Mouse (Mus musculus) lung, embryonic 16.5 days (tissue): ENCODE results near the gene Tmpo. TPM values are rescaled to one million over a fixed set of nuclear protein-coding genes. Genes with fewer than 3 reads are reported as not detected.

ENCODE experiments used
- ATAC-seq: fragments of 200-750 bp; cut with Nextera tagmentation; 2 replicates; pipeline ENCODE4 v1.8.0; 2017; ENCODE audit warnings: low read depth, mild to moderate bottlenecking, moderate library complexity
- H3K27ac ChIP-seq: fragments of 300-500 bp; sonication (generic); 2 replicates; pipeline ENCODE4 v1.5.1; 2014; ENCODE audit warnings: mild to moderate bottlenecking, control low read depth, low read length
- H3K27me3 ChIP-seq: fragments of 300-500 bp; sonication (generic); 2 replicates; pipeline ENCODE4 v1.6.1; 2014; ENCODE audit warnings: low read depth, low read length, mixed read lengths; ENCODE audit not compliant: control insufficient read depth, insufficient read depth
- H3K36me3 ChIP-seq: fragments of 300-500 bp; sonication (generic); 2 replicates; pipeline ENCODE4 v1.6.1; 2014; ENCODE audit warnings: low read length; ENCODE audit not compliant: control insufficient read depth, insufficient read depth
- H3K4me1 ChIP-seq: fragments of 300-500 bp; sonication (generic); replicated peaks from 2 replicates; pipeline ENCODE4 v1.6.1; 2014; ENCODE audit warnings: low read length, mixed read lengths; ENCODE audit not compliant: control insufficient read depth, insufficient read depth
- H3K4me2 ChIP-seq: fragments of 300-500 bp; sonication (generic); 2 replicates; pipeline ENCODE4 v1.6.1; 2014; ENCODE audit warnings: low read depth, low read length, control low read depth
- H3K4me3 ChIP-seq: fragments of 300-500 bp; sonication (generic); 2 replicates; pipeline ENCODE4 v1.5.1; 2014; ENCODE audit warnings: mild to moderate bottlenecking, low read length, control low read depth
- H3K9ac ChIP-seq: fragments of 300-500 bp; sonication (generic); 2 replicates; pipeline ENCODE4 v1.6.1; 2014; ENCODE audit warnings: low read length, control low read depth
- H3K9me3 ChIP-seq: fragments of 300-500 bp; sonication (generic); 2 replicates; pipeline ENCODE4 v1.6.1; 2016; ENCODE audit warnings: low read length; ENCODE audit not compliant: control insufficient read depth
- WGBS: fragments of 180-500 bp; shearing (Covaris S2); extraction: QIAGEN DNeasy Blood & Tissue Kit; methylation state at CpG from one replicate; pipeline ENCODE4 v1.1.7; 2014; 5-methylcytosine and 5-hydroxymethylcytosine counted together
- polyA plus RNA-seq: library from polyadenylated mRNA; unstranded; fragments of >200 nt; fragmentation: Nextera tagmentation; extraction: Ambion mirVana; gene quantifications from 2 replicates; pipeline ENCODE4 v1.2.1, GENCODE M21; 2015

The Tmpo gene
- polyA plus RNA-seq, 1 experiment from 2014 or later: 220 TPM

- no peaks in the 10 kb centered on the region for H3K4me1 ChIP-seq
- ATAC-seq: no peak
- H3K4me3 ChIP-seq: no peak overlapping the region
- H3K4me2 ChIP-seq: no peak overlapping the region
- H3K9ac ChIP-seq: no peak overlapping the region
- H3K9me3 ChIP-seq: no peaks in the 10 kb centered on the region; the same call in 1 of the 2 replicates
- WGBS: 65% methylated on average over 4 of the region's 4 CpGs
- H3K27me3 ChIP-seq: no peaks in the 10 kb centered on the region
- peaks cover 21% of the 10 kb centered on the region for H3K36me3 ChIP-seq
- H3K27ac ChIP-seq: no peak overlapping the region
Observed at GRCm38 (mm10) chr10:91109841-91110240, 71.3 kb downstream of the Tmpo start.

DNA sequence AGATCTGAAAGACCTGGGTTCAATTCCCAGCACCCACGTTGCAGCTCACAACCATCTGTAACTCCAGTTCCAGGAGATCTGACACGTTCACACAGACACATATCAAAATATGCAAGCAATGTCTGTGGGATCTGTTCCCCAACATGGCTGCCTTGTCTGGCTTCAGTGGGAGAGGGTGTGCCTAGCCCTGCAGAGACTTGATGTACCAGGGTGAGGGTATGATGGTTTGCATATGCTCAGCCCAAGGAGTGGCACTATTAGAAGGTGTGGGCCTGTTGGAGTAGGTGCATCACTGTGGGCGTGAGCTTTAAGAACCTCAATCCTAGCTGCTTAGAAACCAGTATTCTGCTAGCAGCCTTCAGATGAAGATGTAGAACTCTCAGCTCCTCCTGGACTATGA is 75.1 kb downstream of the Tmpo start:
- Histone ChIP-seq H3K27me3 (no peaks in the 10 kb centered on the region), H3K4me1 (no peaks in the 10 kb centered on the region), H3K9me3 (no peaks in the 10 kb centered on the region), H3K4me2 (no peak overlapping the region), H3K4me3 (no peak overlapping the region), H3K27ac (no peak overlapping the region), H3K36me3 (peaks cover 14% of the 10 kb centered on the region), H3K9ac (no peak overlapping the region)
- ATAC-seq: no peak
- 77% methylated on average over 3 of the region's 3 CpGs for WGBS

DNA sequence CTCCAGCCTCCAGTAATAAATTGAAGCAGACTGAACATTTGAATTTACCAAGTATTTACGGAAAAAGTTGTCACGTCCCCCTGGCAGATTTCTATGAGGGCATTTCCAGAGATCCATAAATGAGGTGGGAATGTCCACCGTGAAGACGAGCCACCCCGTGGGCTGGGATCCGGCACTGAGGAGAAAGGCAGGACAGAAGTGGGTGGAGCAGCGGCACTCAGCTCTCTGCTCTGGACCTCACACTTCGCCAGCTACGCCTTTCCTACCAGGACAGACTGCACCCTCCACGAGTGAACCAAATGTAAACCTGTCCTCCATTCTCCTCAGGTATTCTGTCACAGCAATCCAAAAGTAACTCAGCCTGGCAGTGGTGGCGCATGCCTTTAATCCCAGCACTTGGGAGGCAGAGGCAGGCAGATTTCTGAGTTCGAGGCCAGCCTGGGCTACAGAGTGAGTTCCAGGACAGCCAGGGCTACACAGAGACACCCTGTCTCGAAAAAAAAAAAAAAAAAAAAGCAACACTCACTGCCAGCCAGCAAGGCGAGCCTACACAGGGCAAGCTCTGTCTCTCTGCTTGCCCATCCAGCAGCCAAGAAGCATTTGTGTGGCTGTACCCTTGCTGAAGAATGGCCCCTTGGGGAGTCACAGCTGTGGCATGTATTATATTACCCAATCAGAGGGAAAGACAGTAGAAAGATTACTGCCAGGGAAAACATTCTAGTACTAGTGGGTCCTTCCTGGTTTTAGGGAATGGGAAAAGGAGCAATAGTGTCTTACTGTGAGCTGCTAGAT is 78.1 kb downstream of the Tmpo start:
- H3K4me2 ChIP-seq: no peak overlapping the region
- no peak for ATAC-seq
- H3K27me3 ChIP-seq: no peaks in the 10 kb centered on the region
- H3K27ac ChIP-seq: no peak overlapping the region
- H3K9me3 ChIP-seq: no peaks in the 10 kb centered on the region
- no peak overlapping the region for H3K9ac ChIP-seq
- H3K36me3 ChIP-seq: peaks cover 16% of the 10 kb centered on the region
- no peaks in the 10 kb centered on the region for H3K4me1 ChIP-seq
- H3K4me3 ChIP-seq: no peak overlapping the region
- WGBS: 89% methylated on average over 14 of the region's 14 CpGs

GRCm38 (mm10) chr10:91101936-91102335 is 79.2 kb downstream of the Tmpo start:
- peaks cover 17% of the 10 kb centered on the region for H3K36me3 ChIP-seq
- 95% methylated on average over 25 of the region's 25 CpGs for whole genome bisulfite sequencing

GRCm38 (mm10) chr10:91100101-91100500 is 81.0 kb downstream of the Tmpo start:
- no peak overlapping the region for H3K27ac ChIP-seq
- no peaks in the 10 kb centered on the region for H3K9me3 ChIP-seq
- H3K36me3 ChIP-seq: peaks cover 23% of the 10 kb centered on the region
- no peak overlapping the region for H3K4me2 ChIP-seq
- H3K4me3 ChIP-seq: no peak overlapping the region
- H3K27me3 ChIP-seq: no peaks in the 10 kb centered on the region
- H3K9ac ChIP-seq: no peak overlapping the region
- WGBS: 86% methylated on average over 1 of the region's 1 CpGs
- H3K4me1 ChIP-seq: no peaks in the 10 kb centered on the region
- no peak for ATAC-seq

More at GRCm38 (mm10) chr10:91101936-91102335, 79.2 kb downstream of the Tmpo start:
- no peak overlapping the region for H3K27ac ChIP-seq
- H3K4me3 ChIP-seq: no peak overlapping the region
- no peaks in the 10 kb centered on the region for H3K27me3 ChIP-seq
- no peak overlapping the region for H3K9ac ChIP-seq
- H3K9me3 ChIP-seq: no peaks in the 10 kb centered on the region
- H3K4me1 ChIP-seq: no peaks in the 10 kb centered on the region
- H3K4me2 ChIP-seq: no peak overlapping the region
- no peak for ATAC-seq

DNA sequence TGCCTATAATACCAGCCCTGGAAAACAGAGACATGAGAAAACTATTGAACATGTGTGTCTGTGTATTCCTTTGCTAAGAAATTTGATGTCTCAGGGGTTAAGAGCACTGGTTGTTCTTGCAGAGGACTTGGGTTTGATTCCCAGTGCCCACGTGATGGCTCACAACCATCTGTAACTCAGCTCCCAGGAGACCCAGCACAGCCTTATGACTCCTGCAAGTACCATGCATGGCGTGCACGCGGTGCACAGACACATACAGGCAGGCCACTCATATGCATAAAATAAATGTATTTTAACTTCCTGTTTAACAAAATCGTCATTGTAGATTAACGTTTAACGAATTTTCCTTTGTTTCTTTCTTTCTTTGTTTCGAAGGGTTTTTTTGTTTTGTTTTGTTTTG is 83.1 kb downstream of the Tmpo start:
- Histone ChIP-seq H3K4me2 (no peak overlapping the region), H3K27me3 (no peaks in the 10 kb centered on the region), H3K4me1 (no peaks in the 10 kb centered on the region), H3K36me3 (peaks cover 28% of the 10 kb centered on the region), H3K9ac (no peak overlapping the region), H3K27ac (no peak overlapping the region), H3K4me3 (no peak overlapping the region), H3K9me3 (no peaks in the 10 kb centered on the region)
- no peak for ATAC-seq
- WGBS: 84% methylated on average over 8 of the region's 8 CpGs

Other genes starting within 250 kb of the Tmpo start
- 13.6 and 16.2 TPM in 2 replicates for gene Apaf1, start 98.5 kb downstream of the Tmpo start, polyA plus RNA-seq
- gene Ikbip, start 98.4 kb downstream of the Tmpo start, polyA plus RNA-seq: 42.1 and 43.9 TPM in 2 replicates
- 405 and 406 TPM in 2 replicates for gene Slc25a3, start 57.3 kb downstream of the Tmpo start, polyA plus RNA-seq